ENCODE assay signal across 15 mouse cellular contexts in genomic region chr6:29146641-29147040, GRCm38 (mm10). TPM values are rescaled to one million over a fixed set of nuclear protein-coding genes. Genes with fewer than 3 reads are reported as not detected.
DNase-seq lines count a peak whose midpoint lies in the region; ATAC-seq lines count a peak whose summit lies in the region.
"Had no signal": no experiment of that assay in that cellular context is flagged by ENCODE, and none has a peak within 500 bp of the region (broad histone marks: within the 10 kb centered on the region; RNA-seq: fewer than 3 reads in every experiment).

No protein-coding gene starts in this region.

- peaks cover 38% of the 10 kb centered on the region for H3K36me3 ChIP-seq in neural tube, embryonic 13.5 days
- H3K36me3 ChIP-seq in neural tube, embryonic 15.5 days = peaks cover 32% of the 10 kb centered on the region
- no peaks in the 10 kb centered on the region for H3K36me3 ChIP-seq in hindbrain, embryonic 11.5 days (ENCODE audit: control insufficient read depth, insufficient read depth, low read length)

- no peak overlapping the region for H3K4me2 ChIP-seq in neural tube, embryonic 13.5 days
- H3K4me2 ChIP-seq in neural tube, embryonic 15.5 days = no peak overlapping the region
- no peak overlapping the region for H3K4me2 ChIP-seq in hindbrain, embryonic 11.5 days (replicated peaks; ENCODE audit: low read depth, low read length)
- H3K4me2 ChIP-seq: liver, embryonic 13.5 days; midbrain, embryonic 15.5 days; neural tube, embryonic 12.5 days had no signal

- 0 out of 2 replicates have a peak overlapping the region, but pooled peaks have one; percentile 8 for H3K9ac ChIP-seq in neural tube, embryonic 13.5 days
- no peak overlapping the region for H3K9ac ChIP-seq in neural tube, embryonic 15.5 days (replicated peaks)
- H3K9ac ChIP-seq in hindbrain, embryonic 11.5 days (ENCODE audit: low read depth, low read length) = no peak overlapping the region
- H3K9ac ChIP-seq: liver, embryonic 13.5 days; midbrain, embryonic 15.5 days; neural tube, embryonic 12.5 days had no signal

- no peak overlapping the region for H3K4me3 ChIP-seq in neural tube, embryonic 13.5 days
- H3K4me3 ChIP-seq in neural tube, embryonic 15.5 days (replicated peaks) = no peak overlapping the region
- H3K4me3 ChIP-seq in hindbrain, embryonic 11.5 days (ENCODE audit: low read depth, low read length) = no peak overlapping the region
- H3K4me3 ChIP-seq: liver, embryonic 13.5 days; midbrain, embryonic 15.5 days; neural tube, embryonic 12.5 days had no signal

- no peak for ATAC-seq in neural tube, embryonic 13.5 days (ENCODE audit: low read depth)
- ATAC-seq in neural tube, embryonic 15.5 days (ENCODE audit: low FRiP score) = no peak
- ATAC-seq in hindbrain, embryonic 11.5 days (ENCODE audit: low FRiP score) = no peak
- ATAC-seq: midbrain, embryonic 15.5 days had no signal

- peaks cover 4% of the 10 kb centered on the region; the same call in 1 of the 2 replicates for H3K4me1 ChIP-seq in neural tube, embryonic 13.5 days (replicated peaks)
- no peaks in the 10 kb centered on the region for H3K4me1 ChIP-seq in neural tube, embryonic 15.5 days
- H3K4me1 ChIP-seq in hindbrain, embryonic 11.5 days (replicated peaks; ENCODE audit: control insufficient read depth, insufficient read depth, low read length) = no peaks in the 10 kb centered on the region
- H3K4me1 ChIP-seq: liver, embryonic 13.5 days; midbrain, embryonic 15.5 days; neural tube, embryonic 12.5 days had no signal

- 68% methylated on average over 7 of the region's 7 CpGs for WGBS in neural tube, embryonic 13.5 days
- 71% methylated on average over 7 of the region's 7 CpGs for WGBS in neural tube, embryonic 15.5 days
- WGBS in hindbrain, embryonic 11.5 days = 80% methylated on average over 7 of the region's 7 CpGs

- no peaks in the 10 kb centered on the region for H3K9me3 ChIP-seq in neural tube, embryonic 13.5 days
- no peaks in the 10 kb centered on the region for H3K9me3 ChIP-seq in neural tube, embryonic 15.5 days (replicated peaks)
- H3K9me3 ChIP-seq in hindbrain, embryonic 11.5 days (ENCODE audit: control insufficient read depth, low read length) = no peaks in the 10 kb centered on the region
- H3K9me3 ChIP-seq: liver, embryonic 13.5 days; midbrain, embryonic 15.5 days; neural tube, embryonic 12.5 days had no signal

- peak; percentile 96 for DNase-seq in heart, adult 11 months
- no peak for DNase-seq in heart, postnatal 25 days (ENCODE audit: low spot score)
- DNase-seq in heart, postnatal 14 days = peak; percentile 58 to 62
- DNase-seq in frontal cortex, adult 2 months (ENCODE audit: extremely low spot score in 1 of 2, low spot score in 1 of 2) = no peak
- no peak for DNase-seq in right cerebral cortex, adult 2 months (ENCODE audit: low spot score in 2 of 2)
- no peak for DNase-seq in hindbrain, embryonic 11.5 days (ENCODE audit: low spot score)
- DNase-seq: cerebellum, adult 2 months; liver, embryonic 13.5 days; lung, postnatal 14 days; thymus, adult 18-20 months had no signal

- no peaks in the 10 kb centered on the region for H3K27me3 ChIP-seq in neural tube, embryonic 13.5 days
- H3K27me3 ChIP-seq in neural tube, embryonic 15.5 days (replicated peaks) = no peaks in the 10 kb centered on the region
- no peaks in the 10 kb centered on the region for H3K27me3 ChIP-seq in hindbrain, embryonic 11.5 days (ENCODE audit: control insufficient read depth, insufficient read depth, low read length)
- H3K27me3 ChIP-seq: liver, embryonic 13.5 days; midbrain, embryonic 15.5 days; neural tube, embryonic 12.5 days had no signal

- H3K27ac ChIP-seq in neural tube, embryonic 13.5 days (replicated peaks) = no peak overlapping the region
- no peak overlapping the region for H3K27ac ChIP-seq in neural tube, embryonic 15.5 days (replicated peaks)
- H3K27ac ChIP-seq in hindbrain, embryonic 11.5 days (ENCODE audit: low read depth, low read length) = no peak overlapping the region
- H3K27ac ChIP-seq: midbrain, embryonic 15.5 days; neural tube, embryonic 12.5 days had no signal

- intact Hi-C loops in heart, postnatal 25 days (cut with DNase I) = no loop called here
- intact Hi-C loops in heart, postnatal 14 days (cut with DNase I) = no loop called here

RNA-seq across cellular contexts. Expression of gene Rbm28, which starts 18.2 kb away (rescaled TPM):
- 10 to 100 TPM; 18.3 to 18.4 TPM for total RNA-seq in heart, postnatal 25 days (2021)
- polyA plus RNA-seq in neural tube, embryonic 13.5 days (2015; fragmentation: Nextera tagmentation; extraction: Ambion mirVana) = 41.3 and 44.4 TPM in 2 replicates
- 38.2 and 41.1 TPM in 2 replicates for polyA plus RNA-seq in neural tube, embryonic 15.5 days (2015; fragmentation: Nextera tagmentation; extraction: Ambion mirVana)
- total RNA-seq in heart, postnatal 14 days (2021) = 10 to 100 TPM; 19.5 to 21.0 TPM
- polyA plus RNA-seq in frontal cortex, adult 2 months (2012; rRNA removed) = 57.3 and 58.3 TPM in 2 replicates
- polyA plus RNA-seq in hindbrain, embryonic 11.5 days (2014; fragmentation: Nextera tagmentation; extraction: Ambion mirVana) = 68.1 and 69.0 TPM in 2 replicates

RNA-seq across cellular contexts. Expression of gene Prrt4, which starts 32.7 kb away (rescaled TPM):
- 1 to 10 TPM; 3.1 to 3.6 TPM for total RNA-seq in heart, postnatal 25 days (2021)
- 4.8 TPM in 2 replicates for polyA plus RNA-seq in neural tube, embryonic 13.5 days (2015; fragmentation: Nextera tagmentation; extraction: Ambion mirVana)
- polyA plus RNA-seq in neural tube, embryonic 15.5 days (2015; fragmentation: Nextera tagmentation; extraction: Ambion mirVana) = 12.6 and 13.9 TPM in 2 replicates
- 1 to 10 TPM; 4.2 to 4.7 TPM for total RNA-seq in heart, postnatal 14 days (2021)
- polyA plus RNA-seq in frontal cortex, adult 2 months (2012; rRNA removed) = 3.7 and 4.3 TPM in 2 replicates
- 0.60 and 1.7 TPM in 2 replicates for polyA plus RNA-seq in hindbrain, embryonic 11.5 days (2014; fragmentation: Nextera tagmentation; extraction: Ambion mirVana)
- total RNA-seq: hematopoietic stem cell, adult 5-6 weeks had no signal

Comparison
In these comparisons a context has a peak if more than half of its experiments do, and no peak if none do; other contexts are left out.
1. DNase-seq: peak in heart, adult 11 months (single experiment) and heart, postnatal 14 days (2 of 2); none in heart, postnatal 25 days (single experiment), frontal cortex, adult 2 months (0 of 2), right cerebral cortex, adult 2 months (0 of 2) and hindbrain, embryonic 11.5 days (single experiment).